Mouse (Mus musculus) thymus, postnatal 0 days (tissue): ENCODE results near the gene Mef2b. TPM values are rescaled to one million over a fixed set of nuclear protein-coding genes. Genes with fewer than 3 reads are reported as not detected.

ENCODE experiments used
- DNase-seq: peaks from one replicate; pipeline ENCODE4 v3.0.0-alpha.2; 2015; ENCODE audit warnings: low spot score
- polyA plus RNA-seq: library from polyadenylated mRNA; unstranded; fragments of >200 nt; fragmentation: Nextera tagmentation; extraction: Ambion mirVana; gene quantifications from 2 replicates; pipeline ENCODE4 v1.2.1, GENCODE M21; 2015

The Mef2b gene
- polyA plus RNA-seq, 1 experiment from 2014 or later, result 9.8 TPM

GRCm38 (mm10) chr8:70134086-70134485 is 5.4 kb upstream of the Mef2b start:
- DNase-seq, result no peak

GRCm38 (mm10) chr8:70134931-70135330 is 4.6 kb upstream of the Mef2b start:
- DNase-seq, result no peak

DNA sequence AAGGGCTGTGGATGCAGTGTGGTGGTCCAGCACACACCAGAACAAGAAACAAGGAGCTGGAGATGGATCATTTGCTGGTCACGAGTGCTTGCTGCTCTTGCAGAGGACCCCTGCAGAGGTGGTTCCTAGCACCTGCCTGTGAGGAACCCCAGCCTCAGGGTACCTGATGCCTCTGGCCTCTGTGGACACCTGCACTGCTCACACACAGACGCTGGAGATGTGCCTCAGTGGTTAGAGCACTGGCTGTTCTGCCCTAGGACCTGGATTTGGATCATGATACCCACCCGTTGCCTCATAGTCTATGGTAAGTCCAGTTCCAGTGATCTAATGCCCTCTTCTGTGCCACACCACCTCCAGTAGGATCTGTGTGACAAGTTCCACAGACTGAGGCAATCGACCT is 2.9 kb upstream of the Mef2b start:
- no peak for DNase-seq

GRCm38 (mm10) chr8:70137890-70138289 is 1.6 kb upstream of the Mef2b start:
- no peak for DNase-seq

DNA sequence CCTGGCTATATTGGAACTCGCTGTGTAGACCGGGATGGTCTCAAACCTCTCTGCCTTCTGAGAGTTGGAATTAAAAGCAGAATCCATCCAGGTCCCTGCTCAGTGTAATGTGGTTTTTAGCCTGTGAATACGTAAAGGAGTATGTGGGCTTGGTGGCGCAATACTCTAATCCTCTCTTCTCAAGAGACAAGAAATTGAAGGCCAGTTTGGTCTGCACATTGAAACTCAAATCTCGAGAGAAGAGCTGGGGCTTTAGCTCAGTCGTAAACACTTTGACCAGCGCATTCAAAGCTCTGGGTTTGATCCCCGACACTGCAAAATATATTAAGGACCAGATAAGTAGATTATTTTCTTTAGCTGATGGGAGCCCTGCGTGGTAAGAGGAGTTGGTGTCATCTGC is 470 bp downstream of the Mef2b start:
- peak; percentile 32 for DNase-seq

DNA sequence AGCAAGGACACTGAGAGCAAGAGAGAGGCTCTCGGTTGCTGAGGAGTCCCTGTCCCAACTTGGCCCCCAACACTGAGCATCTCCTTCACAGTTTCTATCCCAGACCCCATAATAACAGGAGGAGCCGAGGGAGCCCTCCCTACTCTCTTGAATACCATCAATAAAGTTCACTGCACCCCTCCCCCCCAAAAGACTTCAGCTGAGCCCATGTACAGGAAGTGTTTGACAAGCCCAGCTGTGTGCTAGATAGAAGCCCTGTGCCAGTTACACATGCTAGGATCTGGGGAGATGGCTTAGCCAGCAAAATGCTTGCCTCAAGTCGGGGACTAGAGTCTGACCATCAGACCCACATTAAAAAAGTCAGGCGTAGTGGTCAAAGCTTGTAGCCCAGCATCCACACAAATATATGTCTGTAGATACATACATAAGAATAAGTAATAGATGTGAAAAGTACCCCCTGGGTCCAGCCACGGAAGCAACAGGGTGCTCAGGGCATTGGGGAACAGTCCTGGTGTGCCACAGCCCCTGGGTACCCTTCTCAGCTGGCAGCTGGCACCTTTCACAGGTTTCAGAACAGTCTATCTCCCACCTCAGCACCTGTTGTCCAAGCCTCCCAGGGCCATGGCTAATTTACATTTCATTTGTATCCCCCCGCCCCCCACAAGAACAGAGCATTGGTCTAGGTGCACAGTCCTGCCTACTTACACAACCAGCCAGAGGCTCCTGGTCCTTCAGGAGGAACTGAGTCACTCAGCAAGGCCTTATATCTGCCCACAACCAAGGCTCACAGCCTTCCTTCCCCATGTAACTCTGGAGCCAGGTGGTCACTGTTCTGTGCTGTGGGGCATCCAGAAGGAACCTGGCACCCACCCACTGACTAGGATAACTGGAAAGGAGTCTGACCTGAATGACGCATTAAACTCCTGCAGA is 8.4 kb downstream of the Mef2b start:
- DNase-seq, result peak; percentile 85

- DNase-seq, result no peak
Measured at GRCm38 (mm10) chr8:70150158-70150557, 10.6 kb downstream of the Mef2b start.

- peak; percentile 90 for DNase-seq
Measured at GRCm38 (mm10) chr8:70152537-70153257, 13.2 kb downstream of the Mef2b start.

DNA sequence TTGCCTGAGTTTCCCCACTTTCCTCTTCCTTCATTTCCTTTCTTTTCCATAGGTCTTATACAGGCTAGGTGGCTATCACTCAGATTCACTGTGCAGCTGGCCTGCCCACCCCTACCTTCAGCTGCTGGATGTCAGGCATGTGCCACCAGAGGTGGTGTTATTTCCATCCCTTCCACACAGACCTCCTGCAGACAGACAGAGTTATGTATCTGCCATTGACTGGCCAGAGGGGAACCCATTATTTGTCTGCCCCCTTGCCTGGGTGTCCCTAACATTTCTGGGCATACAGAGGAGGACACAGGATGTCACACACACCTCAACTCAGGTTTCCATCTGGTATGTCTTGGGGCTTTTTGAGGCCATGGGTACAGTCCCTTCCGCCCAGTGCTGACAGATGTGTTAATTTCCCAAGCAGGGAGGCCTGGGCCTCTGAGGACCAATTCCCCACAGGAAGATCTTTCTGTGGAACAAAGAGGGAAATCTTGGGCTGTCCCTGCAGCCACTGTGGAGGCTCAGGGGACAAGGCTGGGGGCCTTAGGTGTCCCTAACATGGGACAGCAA is 17.8 kb downstream of the Mef2b start:
- DNase-seq, result no peak

DNA sequence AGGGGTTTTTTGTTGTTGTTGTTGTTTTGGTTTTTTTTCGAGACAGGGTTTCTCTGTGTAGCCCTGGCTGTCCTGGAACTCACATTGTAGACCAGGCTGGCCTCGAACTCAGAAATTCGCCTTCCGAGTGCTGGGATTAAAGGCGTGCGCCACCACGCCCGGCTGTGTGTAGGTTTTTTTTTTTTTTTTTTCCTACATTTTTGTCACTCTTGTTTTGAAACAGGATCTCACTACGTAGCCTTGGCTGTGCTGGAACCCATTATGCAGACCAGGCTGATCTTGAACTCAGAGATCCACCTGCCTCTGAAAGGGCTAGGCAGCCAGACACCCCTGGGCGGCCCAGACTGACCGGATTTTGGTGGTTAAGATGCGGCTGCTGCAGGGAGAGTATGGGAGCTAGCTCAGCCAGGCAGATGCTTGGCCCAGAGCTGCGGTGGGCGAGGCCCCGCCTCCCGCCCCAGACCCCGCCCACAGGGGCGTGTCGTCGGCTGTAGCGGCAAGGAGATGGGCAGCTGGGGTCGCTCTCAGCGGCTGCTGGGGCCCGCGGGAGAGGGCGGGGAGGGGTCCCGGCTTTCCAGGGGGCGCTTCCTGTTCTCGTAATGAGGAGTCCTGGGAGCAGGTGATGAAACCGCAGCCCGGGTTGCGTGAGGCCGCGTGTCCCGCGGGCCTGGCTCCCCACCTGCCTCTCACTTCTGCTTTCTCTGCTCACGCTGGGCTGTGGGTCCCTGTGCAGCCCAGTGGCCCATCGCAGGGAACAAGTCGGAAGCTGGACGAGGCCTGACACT is 18.8 kb downstream of the Mef2b start:
- peak; percentile 91 for DNase-seq

DNA sequence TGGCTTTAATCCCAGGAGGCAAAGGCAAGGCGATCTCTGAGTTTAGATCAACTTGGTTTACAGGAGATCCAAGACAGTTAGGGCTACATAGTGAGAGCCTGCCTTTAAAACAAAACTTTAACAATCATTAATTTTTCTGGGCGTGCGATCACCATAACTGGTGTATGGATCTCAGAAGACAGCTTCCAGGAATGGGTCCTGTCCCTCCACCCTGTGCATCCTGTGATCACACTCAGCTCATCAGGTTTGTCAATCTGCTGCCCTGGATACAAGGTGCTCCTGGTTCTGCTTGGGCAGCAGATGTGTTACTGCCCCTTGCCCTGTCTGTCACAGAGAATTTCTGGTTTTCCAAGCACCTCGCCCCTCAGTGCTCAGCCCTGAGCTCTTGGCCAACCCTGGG is 19.7 kb downstream of the Mef2b start:
- DNase-seq, result no peak

DNA sequence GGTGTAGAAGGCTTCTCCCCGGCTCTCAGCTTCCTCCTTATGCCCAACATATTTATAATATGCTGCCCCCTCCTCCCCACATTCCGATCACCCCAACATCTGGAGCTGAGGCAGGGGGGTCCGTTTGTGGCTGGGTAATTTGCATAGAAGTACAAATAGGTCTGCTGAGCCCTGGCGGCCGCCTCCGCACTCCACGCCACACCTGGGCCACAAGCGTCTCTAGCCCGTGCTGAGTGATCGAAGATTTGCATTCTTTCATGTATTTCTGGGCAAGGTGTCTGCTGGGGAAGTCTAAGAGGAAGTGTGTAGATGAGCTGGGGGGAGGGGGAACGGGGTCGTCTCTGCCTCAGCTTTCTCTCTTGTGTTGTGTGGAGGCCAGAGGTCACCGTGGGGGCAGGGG is 20.5 kb downstream of the Mef2b start:
- DNase-seq, result peak; percentile 68

DNA sequence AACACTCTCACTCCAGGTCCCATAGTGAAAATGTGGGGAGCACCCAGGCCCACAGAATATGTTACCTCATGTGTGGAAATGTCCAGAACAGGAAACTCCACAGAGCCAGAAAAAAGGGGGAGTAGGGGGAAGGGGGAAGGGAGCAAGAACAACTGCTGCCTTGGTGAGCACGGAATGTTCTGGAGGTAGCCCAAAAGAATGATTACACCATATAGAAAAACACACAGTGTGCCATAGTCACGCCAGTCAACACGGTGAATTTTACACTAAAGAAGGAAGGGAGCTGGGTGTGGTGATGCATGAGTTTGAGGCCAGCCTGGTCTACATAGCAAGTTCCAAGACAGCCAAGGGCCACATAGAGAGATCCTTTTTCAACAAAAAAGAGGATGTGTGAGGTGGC is 23.8 kb downstream of the Mef2b start:
- no peak for DNase-seq

GRCm38 (mm10) chr8:70166504-70167110 is 27.1 kb downstream of the Mef2b start:
- peak; percentile 89 for DNase-seq

DNA sequence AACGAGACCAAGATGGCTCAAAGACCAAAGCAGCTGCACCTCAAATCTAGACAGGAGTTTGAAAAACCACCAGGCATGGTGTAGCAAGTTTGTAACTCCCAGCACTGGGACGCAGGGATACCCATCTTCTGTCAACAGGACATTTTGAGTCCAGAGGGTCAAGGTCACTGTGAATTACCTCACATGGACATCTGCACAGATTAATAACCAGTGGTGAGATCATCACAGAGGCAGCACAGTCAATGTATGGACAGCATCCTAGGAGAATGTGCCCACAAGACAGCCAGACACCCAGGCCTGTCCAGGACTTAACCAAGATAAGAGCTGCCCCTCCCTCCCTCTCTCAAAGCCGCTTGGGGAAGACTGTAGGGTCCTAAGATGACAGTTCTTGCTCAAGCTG is 30.6 kb downstream of the Mef2b start:
- DNase-seq, result no peak

DNA sequence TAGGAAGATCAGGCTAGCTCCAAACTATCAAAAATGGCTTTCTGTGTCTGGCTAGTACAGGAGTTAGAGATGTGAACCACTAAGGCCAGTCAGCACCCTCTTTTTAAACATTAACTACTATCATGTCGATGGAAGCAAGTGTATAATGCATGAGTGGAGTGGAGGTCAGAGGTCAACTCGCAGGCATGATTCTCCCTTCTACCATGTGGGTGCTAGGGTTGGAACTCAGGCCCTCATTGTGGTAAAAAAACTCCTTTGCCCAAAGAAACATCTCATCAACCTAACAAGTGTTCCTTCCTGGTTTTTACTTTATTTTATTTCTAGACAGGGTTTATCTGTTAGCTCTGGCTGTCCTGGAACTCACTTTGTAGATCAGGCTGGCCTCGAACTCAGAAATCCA is 31.2 kb downstream of the Mef2b start:
- DNase-seq, result no peak

GRCm38 (mm10) chr8:70171240-70171639 is 31.7 kb downstream of the Mef2b start:
- DNase-seq, result no peak

DNA sequence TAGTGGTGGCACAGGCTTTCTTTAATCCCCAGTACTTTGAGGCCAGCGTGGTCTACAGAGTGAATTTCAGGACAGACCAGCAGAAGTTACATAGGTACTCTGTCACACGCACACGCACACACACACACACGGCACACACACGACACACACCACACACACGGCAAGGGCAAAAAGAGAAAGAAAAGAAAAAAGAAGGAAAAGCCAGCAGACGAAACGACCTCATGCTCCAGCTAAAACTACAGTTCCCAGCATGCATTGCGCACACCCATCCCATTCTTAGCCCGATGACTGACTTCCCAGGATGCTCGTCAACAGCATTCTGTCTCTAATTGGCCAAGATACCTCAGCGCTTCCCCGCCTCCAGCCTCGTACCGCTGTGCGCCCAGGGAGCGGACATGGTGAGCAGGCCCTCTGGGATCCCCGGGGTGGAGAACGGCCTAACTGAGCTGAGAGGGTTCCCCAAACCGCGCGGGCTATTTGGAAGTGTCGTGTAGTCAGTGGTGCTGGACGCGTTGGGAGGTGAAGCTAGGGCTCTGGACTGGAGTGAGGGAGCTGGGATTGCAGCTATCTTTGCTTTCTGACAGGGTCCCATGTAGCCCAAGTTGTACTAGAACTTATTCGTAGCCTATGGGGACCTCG is 32.7 kb downstream of the Mef2b start, which contains the start of gene Tmem161a:
Gene Tmem161a, plus strand, starts transcription at position 314 of the 639 bp plus-strand sequence.
- DNase-seq, result peak; percentile 93

GRCm38 (mm10) chr8:70173320-70173719 is 33.8 kb downstream of the Mef2b start:
- DNase-seq, result no peak

- DNase-seq, result no peak
Measured at GRCm38 (mm10) chr8:70174079-70174478, 34.6 kb downstream of the Mef2b start.
